Mouse (Mus musculus) urinary bladder, postnatal 14 days (tissue): Measurements from ENCODE around the gene Slc44a1.
A peak's percentile ranks its signal among the peaks of the same experiment; 100 is the strongest.

ENCODE experiments used
- DNase-seq: peaks from one replicate; pipeline ENCODE4 v3.0.0; 2021; ENCODE audit warnings: low spot score

Gene Slc44a1

GRCm38 (mm10) chr4:53469007-53469406 lies 28.8 kb downstream of the Slc44a1 start:
- peak; percentile 23 for DNase-seq

GRCm38 (mm10) chr4:53474109-53474508 lies 33.9 kb downstream of the Slc44a1 start:
- no peak for DNase-seq

- DNase-seq: no peak
Observed at GRCm38 (mm10) chr4:53475230-53475952, 35.2 kb downstream of the Slc44a1 start.

GRCm38 (mm10) chr4:53478644-53479043 lies 38.4 kb downstream of the Slc44a1 start:
- no peak for DNase-seq

DNA sequence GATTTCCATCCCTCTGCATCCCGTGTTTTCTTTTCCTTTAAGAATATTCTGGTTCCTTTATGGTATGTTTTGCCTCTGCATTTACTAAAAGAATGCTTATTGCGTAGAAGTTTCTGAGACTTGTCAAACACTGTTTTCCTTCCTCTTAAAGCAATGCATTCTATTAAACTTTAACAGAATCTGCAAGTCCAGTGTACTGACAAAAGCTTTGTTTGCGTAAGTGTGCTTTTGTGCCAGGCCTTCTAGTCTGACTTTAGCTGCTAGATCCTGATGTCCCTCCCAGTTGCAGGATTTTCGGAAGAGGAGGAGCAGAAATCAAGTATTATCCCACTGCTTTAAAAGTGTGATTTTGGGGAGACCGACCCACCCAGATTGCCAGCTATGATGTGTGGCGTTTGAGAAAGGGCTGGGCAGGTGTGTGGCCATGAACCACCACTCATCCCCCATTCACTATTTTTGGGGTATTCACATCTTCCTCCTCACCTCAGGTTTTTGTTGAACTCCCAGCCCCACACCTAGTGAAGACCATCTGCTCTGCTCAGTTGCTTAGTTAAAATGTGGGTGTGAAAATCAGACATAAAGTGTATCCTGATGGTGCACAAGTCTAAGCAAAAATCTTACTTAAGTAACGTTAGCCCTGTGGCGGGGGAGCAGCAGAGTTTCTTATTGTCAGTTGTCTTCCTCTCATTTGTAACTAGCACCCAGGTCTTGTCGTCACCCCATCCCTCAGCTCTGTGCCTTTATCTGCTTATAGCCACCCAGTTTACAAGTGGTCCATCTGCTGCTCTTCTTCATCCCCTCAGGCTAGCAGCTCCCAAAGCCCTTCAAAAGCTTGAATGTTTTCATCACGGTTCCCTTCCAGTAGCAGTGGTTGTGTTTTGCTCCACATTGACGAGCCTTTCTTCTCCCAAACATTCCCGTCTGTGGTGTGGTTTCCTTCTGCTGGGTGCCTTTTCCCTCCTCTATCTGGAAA lies 47.3 kb downstream of the Slc44a1 start:
- no peak for DNase-seq

DNA sequence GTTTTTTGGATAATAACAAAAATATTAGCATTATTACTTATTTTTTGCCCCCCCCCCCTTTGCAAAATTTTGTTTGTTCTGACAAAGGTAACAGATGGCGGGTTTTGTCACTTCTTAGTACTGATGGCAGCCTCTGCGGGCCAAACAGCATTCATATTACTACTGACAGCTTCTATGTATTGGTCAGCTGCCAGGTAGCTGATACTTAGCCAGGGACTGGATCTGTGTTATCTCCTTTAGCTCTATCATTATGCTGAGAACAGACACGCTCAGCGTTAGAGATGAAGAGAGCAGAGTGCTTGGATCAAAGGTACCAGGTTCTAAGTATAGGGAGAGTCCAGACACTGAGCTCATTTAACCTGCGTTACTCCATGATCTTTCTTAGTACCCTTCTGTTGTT lies 48.6 kb downstream of the Slc44a1 start:
- no peak for DNase-seq

GRCm38 (mm10) chr4:53490371-53490770 lies 50.2 kb downstream of the Slc44a1 start:
- DNase-seq: no peak

GRCm38 (mm10) chr4:53491269-53491668 lies 51.1 kb downstream of the Slc44a1 start:
- DNase-seq: no peak

DNA sequence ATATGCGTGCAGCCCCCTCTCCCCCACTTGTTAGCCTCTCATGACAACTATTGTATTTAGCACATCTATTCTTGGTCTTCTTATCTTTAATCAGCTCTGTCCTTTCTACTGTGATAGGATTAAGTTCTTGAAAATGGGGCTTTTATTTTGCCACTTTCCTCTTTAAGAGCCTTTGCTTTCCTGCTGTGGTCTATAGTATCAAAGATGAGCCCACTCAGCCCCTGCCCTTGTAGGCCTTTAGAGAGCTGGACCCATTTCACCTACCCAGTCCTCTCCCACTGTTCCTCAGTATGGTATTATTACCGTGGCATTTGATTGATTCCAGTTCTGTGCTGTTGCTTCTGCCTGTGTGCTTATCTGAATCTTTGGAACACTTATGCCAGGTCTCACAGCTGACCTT lies 55.4 kb downstream of the Slc44a1 start:
- no peak for DNase-seq

DNA sequence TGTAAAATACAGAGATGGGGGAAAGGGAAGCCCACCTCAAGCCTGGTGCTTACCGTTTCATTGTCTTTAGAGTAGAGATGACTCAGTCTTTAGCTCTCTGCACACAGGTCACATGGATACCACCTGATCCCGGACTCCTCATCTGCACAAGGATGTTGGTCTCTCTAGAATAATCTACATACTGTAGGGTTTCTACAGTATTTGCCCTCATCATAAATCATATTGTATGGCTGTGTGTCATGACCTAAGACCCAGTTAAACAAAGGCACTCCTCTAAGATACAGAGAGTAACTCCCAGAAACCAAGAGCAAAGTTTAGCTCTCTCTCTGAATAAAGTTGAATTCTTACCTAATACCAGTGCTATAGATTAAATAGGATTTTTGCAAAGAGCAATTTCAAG lies 62.6 kb downstream of the Slc44a1 start:
- DNase-seq: no peak

DNA sequence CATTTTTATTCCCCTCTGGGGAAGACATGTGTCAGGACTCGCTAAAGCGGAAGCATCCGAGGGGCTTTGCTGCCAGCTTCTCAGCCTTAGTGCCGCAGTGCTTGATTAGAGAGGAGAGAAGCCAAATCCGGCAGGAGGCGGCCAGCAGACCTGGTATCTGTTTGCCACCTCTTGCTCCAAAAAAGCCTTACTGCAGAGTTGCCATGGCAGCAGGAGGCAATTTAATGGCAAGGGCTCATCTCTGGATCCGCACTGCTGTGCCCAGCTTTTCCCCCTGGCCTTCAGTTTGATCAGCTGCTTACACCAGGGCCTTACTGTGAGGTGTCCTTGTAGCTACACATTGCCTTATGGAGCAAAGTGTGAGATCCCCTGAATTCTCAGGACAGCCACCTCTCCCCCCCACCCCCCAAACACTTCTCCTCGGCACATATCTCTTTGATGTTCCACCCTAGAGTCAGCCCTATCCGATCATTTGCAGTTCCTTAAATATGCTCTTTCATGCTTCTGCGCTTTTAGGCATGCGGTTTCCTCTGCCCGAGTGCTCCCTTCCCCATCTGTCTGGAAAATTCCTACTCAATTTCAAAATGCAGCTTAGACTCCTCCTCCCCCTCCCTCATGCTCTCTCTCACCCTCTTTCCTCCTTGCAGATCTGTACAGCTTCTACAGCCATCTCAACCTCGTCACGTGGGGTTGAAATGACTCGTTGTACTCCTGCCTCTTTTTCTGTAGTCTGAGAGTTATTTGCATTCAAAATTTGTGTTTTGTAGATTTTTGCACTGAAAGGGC lies 72.1 kb downstream of the Slc44a1 start:
- DNase-seq: no peak

DNA sequence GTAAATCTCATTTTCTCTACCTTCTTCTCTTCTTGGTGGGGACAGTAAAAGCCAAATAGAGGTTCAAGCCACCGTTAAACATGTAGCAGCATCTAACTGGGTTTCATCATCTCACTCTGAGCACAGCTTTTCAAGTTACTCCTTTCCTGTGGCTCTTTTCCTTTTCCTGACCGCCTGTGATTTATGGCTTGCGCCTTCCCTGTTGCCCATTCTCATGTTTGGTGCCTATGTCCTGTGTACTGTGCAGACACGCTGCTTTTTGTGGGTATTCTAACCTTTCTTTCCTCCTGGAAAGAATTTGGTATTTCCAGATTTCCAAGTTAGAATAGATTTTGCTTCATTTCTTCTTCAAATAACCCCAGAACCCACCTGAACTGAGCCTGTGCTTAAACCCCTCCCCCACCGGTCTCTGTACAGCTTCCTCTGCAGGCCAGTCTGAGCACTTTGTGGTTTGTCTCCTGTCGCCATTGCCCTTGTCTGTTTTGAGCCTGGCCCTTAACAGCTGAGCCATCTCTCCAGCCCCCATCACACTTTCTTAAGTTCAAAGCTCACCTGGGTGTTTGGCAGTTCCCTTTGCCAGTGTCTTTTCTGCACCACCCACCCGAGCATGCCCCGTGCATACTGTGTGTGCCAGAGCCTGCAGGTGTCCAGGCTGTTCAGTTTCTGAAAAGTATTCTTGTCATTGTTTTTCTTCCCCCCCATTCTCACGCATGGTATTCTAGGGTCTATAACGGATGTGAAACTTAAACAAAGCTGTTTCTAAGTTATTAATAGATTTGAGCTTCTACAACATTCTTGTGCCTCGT lies 73.3 kb downstream of the Slc44a1 start:
- DNase-seq: no peak

GRCm38 (mm10) chr4:53516011-53516532 lies 75.9 kb downstream of the Slc44a1 start:
- DNase-seq: no peak

GRCm38 (mm10) chr4:53519429-53519828 lies 79.2 kb downstream of the Slc44a1 start:
- no peak for DNase-seq

DNA sequence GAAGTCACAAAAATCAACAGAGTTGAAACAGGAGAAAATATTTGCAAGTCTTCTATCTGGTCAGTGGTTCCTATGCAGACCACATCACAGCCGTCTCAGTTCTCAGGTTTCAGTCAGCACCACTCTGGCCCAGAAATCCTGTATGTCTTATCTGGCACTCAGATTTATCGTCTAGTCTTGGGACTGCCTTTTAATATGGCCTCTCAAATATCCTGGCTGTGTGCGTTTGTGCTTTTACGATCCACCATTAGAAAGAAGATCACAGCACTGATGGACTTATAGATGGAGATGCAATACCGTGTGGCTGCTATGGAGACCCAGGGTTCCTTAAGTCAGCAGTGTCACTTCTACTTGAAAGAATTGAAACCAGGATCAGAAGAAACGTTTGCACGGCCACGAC lies 80.8 kb downstream of the Slc44a1 start:
- no peak for DNase-seq

GRCm38 (mm10) chr4:53522655-53523054 lies 82.4 kb downstream of the Slc44a1 start:
- no peak for DNase-seq

GRCm38 (mm10) chr4:53525503-53525902 lies 85.3 kb downstream of the Slc44a1 start:
- DNase-seq: no peak

- DNase-seq: no peak
Observed at GRCm38 (mm10) chr4:53525994-53526393, 85.8 kb downstream of the Slc44a1 start.

DNA sequence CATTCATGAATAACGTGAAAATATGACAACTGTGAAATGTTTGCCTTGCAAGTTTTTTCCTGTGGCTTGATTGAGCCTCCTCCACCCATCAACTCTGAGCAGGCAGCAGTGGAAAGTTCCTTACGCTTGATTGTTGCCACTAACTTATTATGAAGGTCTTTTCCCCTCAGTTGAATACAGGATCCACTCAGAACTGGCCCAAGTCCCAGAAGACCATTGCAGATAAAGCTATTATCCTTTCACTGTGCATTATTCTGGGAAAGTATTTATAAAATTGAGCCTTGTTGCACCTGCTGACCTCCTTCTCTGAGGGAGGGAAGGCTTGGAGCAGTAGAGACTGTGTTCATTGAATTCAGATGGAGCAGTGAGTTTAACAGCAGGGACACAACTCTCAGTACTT lies 86.2 kb downstream of the Slc44a1 start:
- no peak for DNase-seq

GRCm38 (mm10) chr4:53535795-53536194 lies 95.6 kb downstream of the Slc44a1 start:
- no peak for DNase-seq

DNA sequence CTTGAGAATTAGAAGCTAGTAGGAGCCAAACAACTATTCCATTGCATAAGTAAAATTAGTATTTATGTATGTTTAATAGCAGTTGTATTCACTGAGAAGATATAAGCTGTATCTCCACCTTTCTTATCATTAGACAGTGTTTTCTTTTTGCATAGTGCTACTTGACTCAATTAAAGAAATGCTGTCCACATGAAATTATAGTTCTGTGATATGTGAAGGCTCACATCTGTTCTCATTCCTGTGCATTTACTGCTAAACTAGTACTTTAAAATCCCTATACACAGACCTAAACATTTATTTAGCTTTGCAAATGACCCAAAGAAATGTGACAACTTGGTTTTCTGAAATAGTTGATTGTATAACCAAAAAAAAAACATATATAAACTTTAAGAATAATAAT lies 96.9 kb downstream of the Slc44a1 start:
- DNase-seq: no peak
